Mouse (Mus musculus) lung, embryonic 16.5 days (tissue): ENCODE results near the gene Thbs2. TPM values are rescaled to one million over a fixed set of nuclear protein-coding genes. Genes with fewer than 3 reads are reported as not detected.

Source experiments
- ATAC-seq: fragments of 200-750 bp; cut with Nextera tagmentation; 2 replicates; pipeline ENCODE4 v1.8.0; 2017; ENCODE audit warnings: low read depth, mild to moderate bottlenecking, moderate library complexity
- H3K27ac ChIP-seq: fragments of 300-500 bp; sonication (generic); 2 replicates; pipeline ENCODE4 v1.5.1; 2014; ENCODE audit warnings: mild to moderate bottlenecking, control low read depth, low read length
- H3K27me3 ChIP-seq: fragments of 300-500 bp; sonication (generic); 2 replicates; pipeline ENCODE4 v1.6.1; 2014; ENCODE audit warnings: low read depth, low read length, mixed read lengths; ENCODE audit not compliant: control insufficient read depth, insufficient read depth
- H3K36me3 ChIP-seq: fragments of 300-500 bp; sonication (generic); 2 replicates; pipeline ENCODE4 v1.6.1; 2014; ENCODE audit warnings: low read length; ENCODE audit not compliant: control insufficient read depth, insufficient read depth
- H3K4me1 ChIP-seq: fragments of 300-500 bp; sonication (generic); replicated peaks from 2 replicates; pipeline ENCODE4 v1.6.1; 2014; ENCODE audit warnings: low read length, mixed read lengths; ENCODE audit not compliant: control insufficient read depth, insufficient read depth
- H3K4me2 ChIP-seq: fragments of 300-500 bp; sonication (generic); 2 replicates; pipeline ENCODE4 v1.6.1; 2014; ENCODE audit warnings: low read depth, low read length, control low read depth
- H3K4me3 ChIP-seq: fragments of 300-500 bp; sonication (generic); 2 replicates; pipeline ENCODE4 v1.5.1; 2014; ENCODE audit warnings: mild to moderate bottlenecking, low read length, control low read depth
- H3K9ac ChIP-seq: fragments of 300-500 bp; sonication (generic); 2 replicates; pipeline ENCODE4 v1.6.1; 2014; ENCODE audit warnings: low read length, control low read depth
- H3K9me3 ChIP-seq: fragments of 300-500 bp; sonication (generic); 2 replicates; pipeline ENCODE4 v1.6.1; 2016; ENCODE audit warnings: low read length; ENCODE audit not compliant: control insufficient read depth
- WGBS: fragments of 180-500 bp; shearing (Covaris S2); extraction: QIAGEN DNeasy Blood & Tissue Kit; methylation state at CpG from one replicate; pipeline ENCODE4 v1.1.7; 2014; 5-methylcytosine and 5-hydroxymethylcytosine counted together
- polyA plus RNA-seq: library from polyadenylated mRNA; unstranded; fragments of >200 nt; fragmentation: Nextera tagmentation; extraction: Ambion mirVana; gene quantifications from 2 replicates; pipeline ENCODE4 v1.2.1, GENCODE M21; 2015

Gene Thbs2
- polyA plus RNA-seq, 1 experiment from 2014 or later, result 31.5 TPM

GRCm38 (mm10) chr17:14720912-14721311 lies 26.9 kb upstream of the Thbs2 start:
- H3K4me3 ChIP-seq, result no peak overlapping the region
- H3K36me3 ChIP-seq, result no peaks in the 10 kb centered on the region
- H3K27ac ChIP-seq, result peak overlapping the region; percentile 74
- peak; percentile 58; the same call in 1 of the 2 replicates for ATAC-seq
- no peak overlapping the region for H3K4me2 ChIP-seq
- WGBS, result 67% methylated on average over 4 of the region's 4 CpGs
- no peaks in the 10 kb centered on the region for H3K9me3 ChIP-seq
- peaks cover 12% of the 10 kb centered on the region; the same call in 1 of the 2 replicates for H3K4me1 ChIP-seq
- no peak overlapping the region for H3K9ac ChIP-seq
- H3K27me3 ChIP-seq, result no peaks in the 10 kb centered on the region

- Histone ChIP-seq H3K9ac (no peak overlapping the region), H3K4me3 (no peak overlapping the region), H3K27me3 (no peaks in the 10 kb centered on the region), H3K9me3 (no peaks in the 10 kb centered on the region), H3K27ac (no peak overlapping the region), H3K36me3 (no peaks in the 10 kb centered on the region), H3K4me2 (no peak overlapping the region), H3K4me1 (peaks cover 14% of the 10 kb centered on the region; the same call in 1 of the 2 replicates)
- 48% methylated on average over 7 of the region's 7 CpGs for WGBS
- ATAC-seq, result peak; percentile 80
Measured at GRCm38 (mm10) chr17:14720227-14720626, 26.2 kb upstream of the Thbs2 start.

- WGBS, result 46% methylated on average over 4 of the region's 4 CpGs
- Histone ChIP-seq H3K4me3 (no peak overlapping the region), H3K9me3 (no peaks in the 10 kb centered on the region), H3K27ac (no peak overlapping the region), H3K9ac (no peak overlapping the region), H3K4me1 (peaks cover 17% of the 10 kb centered on the region; the same call in 1 of the 2 replicates), H3K36me3 (no peaks in the 10 kb centered on the region), H3K4me2 (no peak overlapping the region), H3K27me3 (no peaks in the 10 kb centered on the region)
- peak; percentile 60 for ATAC-seq
Measured at GRCm38 (mm10) chr17:14718801-14719200, 24.8 kb upstream of the Thbs2 start.

- Histone ChIP-seq H3K4me3 (no peak overlapping the region), H3K4me1 (peaks cover 5% of the 10 kb centered on the region; the same call in 1 of the 2 replicates), H3K4me2 (no peak overlapping the region), H3K9ac (no peak overlapping the region), H3K27me3 (no peaks in the 10 kb centered on the region), H3K9me3 (no peaks in the 10 kb centered on the region), H3K27ac (no peak overlapping the region), H3K36me3 (no peaks in the 10 kb centered on the region)
- peak; percentile 80 for ATAC-seq
- WGBS, result 60% methylated on average over 8 of the region's 8 CpGs
Measured at GRCm38 (mm10) chr17:14714782-14715181, 20.7 kb upstream of the Thbs2 start.

- H3K27me3 ChIP-seq, result no peaks in the 10 kb centered on the region
- ATAC-seq, result no peak
- no peak overlapping the region for H3K4me3 ChIP-seq
- no peak overlapping the region for H3K4me2 ChIP-seq
- no peak overlapping the region for H3K9ac ChIP-seq
- H3K9me3 ChIP-seq, result no peaks in the 10 kb centered on the region
- no peak overlapping the region for H3K27ac ChIP-seq
- 75% methylated on average over 3 of the region's 3 CpGs for WGBS
- H3K36me3 ChIP-seq, result no peaks in the 10 kb centered on the region
- H3K4me1 ChIP-seq, result peaks cover 5% of the 10 kb centered on the region; the same call in 1 of the 2 replicates
Measured at GRCm38 (mm10) chr17:14714374-14714773, 20.3 kb upstream of the Thbs2 start.

GRCm38 (mm10) chr17:14711784-14712183 lies 17.7 kb upstream of the Thbs2 start:
- no peaks in the 10 kb centered on the region for H3K36me3 ChIP-seq
- H3K9ac ChIP-seq, result no peak overlapping the region
- H3K4me2 ChIP-seq, result no peak overlapping the region
- no peaks in the 10 kb centered on the region for H3K9me3 ChIP-seq
- no peak overlapping the region for H3K27ac ChIP-seq
- 83% methylated on average over 3 of the region's 3 CpGs for WGBS
- ATAC-seq, result no peak
- peaks cover 5% of the 10 kb centered on the region; the same call in 1 of the 2 replicates for H3K4me1 ChIP-seq
- H3K27me3 ChIP-seq, result no peaks in the 10 kb centered on the region
- no peak overlapping the region for H3K4me3 ChIP-seq

- WGBS, result 74% methylated on average over 3 of the region's 3 CpGs
- H3K9me3 ChIP-seq, result no peaks in the 10 kb centered on the region
- no peak overlapping the region for H3K4me2 ChIP-seq
- no peaks in the 10 kb centered on the region for H3K36me3 ChIP-seq
- no peak overlapping the region for H3K4me3 ChIP-seq
- ATAC-seq, result no peak
- H3K9ac ChIP-seq, result no peak overlapping the region
- H3K4me1 ChIP-seq, result peaks cover 5% of the 10 kb centered on the region; the same call in 1 of the 2 replicates
- no peaks in the 10 kb centered on the region for H3K27me3 ChIP-seq
- H3K27ac ChIP-seq, result no peak overlapping the region
Measured at GRCm38 (mm10) chr17:14711032-14711431, 17.0 kb upstream of the Thbs2 start.

GRCm38 (mm10) chr17:14706066-14706465 lies 12.0 kb upstream of the Thbs2 start:
- ATAC-seq, result no peak
- Histone ChIP-seq H3K4me2 (no peak overlapping the region), H3K27ac (no peak overlapping the region), H3K36me3 (no peaks in the 10 kb centered on the region), H3K9me3 (no peaks in the 10 kb centered on the region), H3K9ac (no peak overlapping the region), H3K27me3 (no peaks in the 10 kb centered on the region), H3K4me3 (no peak overlapping the region), H3K4me1 (peaks cover 4% of the 10 kb centered on the region; the same call in 1 of the 2 replicates)
- 80% methylated on average over 4 of the region's 4 CpGs for WGBS

GRCm38 (mm10) chr17:14705466-14705865 lies 11.4 kb upstream of the Thbs2 start:
- no peaks in the 10 kb centered on the region for H3K36me3 ChIP-seq
- no peaks in the 10 kb centered on the region for H3K9me3 ChIP-seq
- peaks cover 4% of the 10 kb centered on the region; the same call in 1 of the 2 replicates for H3K4me1 ChIP-seq
- no peak overlapping the region for H3K4me3 ChIP-seq
- H3K27ac ChIP-seq, result no peak overlapping the region
- H3K9ac ChIP-seq, result no peak overlapping the region
- ATAC-seq, result no peak
- no peaks in the 10 kb centered on the region for H3K27me3 ChIP-seq
- WGBS, result 69% methylated on average over 2 of the region's 2 CpGs
- no peak overlapping the region for H3K4me2 ChIP-seq

- H3K27ac ChIP-seq, result no peak overlapping the region
- no peak overlapping the region for H3K4me3 ChIP-seq
- no peak overlapping the region for H3K4me2 ChIP-seq
- H3K9me3 ChIP-seq, result no peaks in the 10 kb centered on the region
- no peak for ATAC-seq
- H3K36me3 ChIP-seq, result no peaks in the 10 kb centered on the region
- H3K4me1 ChIP-seq, result peaks cover 4% of the 10 kb centered on the region; the same call in 1 of the 2 replicates
- WGBS, result 58% methylated on average over 6 of the region's 6 CpGs
- H3K9ac ChIP-seq, result no peak overlapping the region
- H3K27me3 ChIP-seq, result no peaks in the 10 kb centered on the region
Measured at GRCm38 (mm10) chr17:14703771-14704170, 9.7 kb upstream of the Thbs2 start.
